Mouse (Mus musculus): ENCODE measurements around the gene 9430015G10Rik.

DNA sequence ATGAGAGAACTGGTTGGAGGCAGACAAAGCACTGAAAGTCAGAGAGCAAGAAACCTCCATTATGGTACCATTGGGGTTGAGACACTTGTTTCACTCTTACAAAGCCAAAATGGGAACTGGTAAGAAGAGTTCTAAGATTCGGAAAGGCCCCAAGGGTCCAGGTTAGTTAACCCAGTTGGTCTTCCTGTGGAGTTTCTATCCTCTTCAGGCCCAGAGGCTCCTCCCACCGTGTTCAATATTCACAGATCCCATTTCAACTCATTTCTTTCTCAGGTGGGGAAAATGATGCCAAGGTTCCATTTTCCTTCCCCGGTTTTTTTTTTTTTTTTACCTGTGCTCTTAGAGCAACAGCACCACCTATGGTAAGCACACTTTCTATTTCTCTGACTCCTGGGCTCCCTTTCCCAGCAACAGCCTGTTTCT is 8.3 kb upstream of the 9430015G10Rik start:
- no peak for TF ChIP-seq POLR2A (IDR thresholded peaks at IDR 0.05; ENCODE audit: borderline replicate concordance, control insufficient read depth, low read depth, low read length)
- TF ChIP-seq CTCF (IDR thresholded peaks at IDR 0.05; ENCODE audit: control insufficient read depth, insufficient read depth, low read length): no peak

All from bone marrow, adult 2 months (tissue).